Mouse (Mus musculus) adrenal gland (tissue): ENCODE data around the gene Lrrc3b.

ENCODE experiments used
- intact Hi-C: fragments of 180-260 bp; cut with DNase I; formaldehyde crosslinking; loops from one replicate; pipeline ENCODE4 v1.15.1; 2025

Gene Lrrc3b

DNA sequence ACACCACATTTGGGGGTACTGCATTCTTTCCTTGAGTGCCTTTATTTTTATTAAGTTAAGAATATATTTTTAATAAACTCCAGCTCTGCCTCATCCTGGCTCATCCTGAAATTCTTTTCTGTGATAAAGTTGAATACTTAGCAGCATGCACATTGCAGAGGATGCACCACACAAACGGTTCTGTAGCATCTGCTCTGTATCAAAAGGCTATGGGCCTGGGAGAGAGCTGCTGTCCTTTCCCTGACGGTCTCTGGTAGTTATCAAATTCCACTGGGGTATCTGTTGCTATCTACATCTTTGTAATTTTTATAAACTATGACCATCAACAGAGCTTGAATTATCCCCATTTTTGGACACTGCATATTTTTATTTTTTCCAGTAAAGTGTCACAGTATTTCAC lies 105.7 kb downstream of the Lrrc3b start:
- intact Hi-C loops = no loop called here

DNA sequence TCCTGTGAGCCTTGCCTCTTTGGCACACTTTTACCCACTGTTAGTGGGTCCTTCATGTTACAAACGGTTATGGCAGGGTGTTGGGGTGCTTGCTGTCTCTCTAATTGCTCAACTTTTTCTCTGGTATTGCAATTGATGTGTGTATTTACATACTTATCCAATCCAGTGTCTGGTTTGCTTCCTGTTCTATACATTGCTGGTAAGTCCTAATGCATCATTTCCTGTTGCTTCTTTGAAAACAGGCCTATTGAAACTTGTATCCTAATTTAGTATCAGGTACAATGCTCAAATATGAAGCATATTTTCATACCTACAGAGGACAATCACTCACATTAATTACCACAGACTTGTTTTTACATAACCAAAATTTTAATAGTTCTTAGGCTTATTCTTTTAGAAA lies 107.4 kb downstream of the Lrrc3b start:
- intact Hi-C loops = no loop called here

DNA sequence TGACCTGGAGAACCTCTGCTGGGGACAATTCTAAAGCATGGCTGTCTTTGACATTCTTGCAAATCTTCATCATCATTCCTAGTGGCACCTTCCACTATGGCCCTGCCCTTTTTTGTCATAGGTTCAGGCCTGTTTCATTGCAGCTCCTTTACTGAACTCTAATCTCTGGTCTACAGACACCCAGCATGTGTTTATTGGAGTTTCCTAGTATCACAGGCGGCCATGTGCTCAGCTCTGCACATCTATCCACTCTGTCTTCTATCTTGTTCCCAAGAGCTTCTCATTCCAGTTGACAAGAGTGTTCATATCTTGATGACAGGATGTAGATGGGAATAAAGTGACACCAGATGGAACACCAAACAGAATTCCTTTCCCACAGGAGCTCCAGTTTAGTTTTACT lies 108.6 kb downstream of the Lrrc3b start:
- intact Hi-C loops = no loop called here

DNA sequence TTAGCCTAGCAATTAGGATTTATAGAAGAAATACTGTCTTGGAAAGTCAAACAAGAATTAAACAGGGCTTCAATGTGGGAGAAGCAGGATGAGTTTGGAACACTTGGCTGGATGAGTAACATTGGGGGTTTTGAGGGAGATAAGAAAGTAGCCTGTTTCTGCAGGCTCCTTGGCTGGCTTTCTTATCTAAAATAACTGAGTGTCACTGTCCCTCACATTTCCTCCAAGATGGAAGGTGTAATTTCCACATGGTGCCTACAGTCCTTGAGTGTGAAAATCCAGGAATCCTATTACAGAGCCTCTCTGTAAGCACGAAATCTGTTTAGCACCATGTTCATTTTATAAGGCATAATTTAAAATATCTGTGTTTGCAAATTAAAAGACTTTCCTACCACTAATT lies 112.9 kb downstream of the Lrrc3b start:
- intact Hi-C loops = no loop called here

DNA sequence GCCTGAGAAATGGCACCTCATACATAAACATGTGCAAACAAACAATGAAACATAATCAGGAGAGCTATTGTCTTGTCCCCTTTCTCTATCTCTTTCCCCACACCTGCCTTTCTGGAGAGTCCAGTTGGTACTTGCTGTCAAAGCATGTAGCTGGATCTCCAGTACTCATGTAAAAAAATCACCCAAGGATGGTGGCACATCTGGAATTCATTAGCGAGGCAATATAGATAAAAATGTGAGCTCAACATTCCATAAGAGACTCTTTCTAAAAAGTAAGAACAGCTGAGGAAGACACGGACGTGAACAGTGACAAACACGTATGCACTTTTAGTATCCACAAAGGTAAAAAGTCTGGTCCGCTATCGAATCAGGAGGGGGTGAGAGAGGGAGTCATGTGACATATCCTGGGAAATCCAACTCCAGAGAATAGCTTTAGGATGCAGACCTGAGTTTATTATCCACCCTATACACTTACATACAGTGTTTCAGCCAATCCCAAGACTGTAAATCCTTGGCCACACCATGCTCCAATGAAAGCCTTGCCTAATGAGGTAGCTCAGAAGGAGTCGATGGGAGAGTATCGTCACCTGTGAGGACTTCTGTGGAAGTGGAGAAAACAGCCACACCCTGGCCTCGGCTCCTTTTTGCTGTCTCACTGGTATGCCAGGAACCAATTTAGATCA lies 116.2 kb downstream of the Lrrc3b start:
- intact Hi-C loops = no loop called here

DNA sequence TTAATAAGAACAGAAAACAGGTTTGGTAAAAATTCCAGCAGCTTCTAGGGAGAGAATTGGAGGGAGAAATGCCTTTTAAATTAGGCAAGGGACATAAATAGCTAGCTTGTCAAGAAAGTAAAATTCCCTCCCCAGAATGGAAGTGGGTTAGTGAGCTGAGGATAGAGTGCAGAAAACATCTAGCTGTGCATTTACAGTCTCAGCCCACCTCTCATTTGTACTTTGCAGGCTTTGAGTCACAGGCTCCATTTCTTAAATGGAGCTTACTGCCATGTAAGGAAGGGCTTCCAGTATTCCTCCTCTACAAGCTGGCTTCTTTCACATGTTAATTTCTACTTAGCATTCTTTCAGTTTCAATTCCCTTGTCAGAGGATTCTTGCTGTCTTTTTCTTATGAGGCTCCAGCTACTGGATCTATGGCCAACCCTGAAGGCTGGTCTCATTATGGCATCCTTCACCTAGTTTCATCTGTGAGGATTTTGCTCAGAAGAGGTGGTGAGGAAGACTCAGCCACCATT lies 119.3 kb downstream of the Lrrc3b start:
- intact Hi-C loops = no loop called here

DNA sequence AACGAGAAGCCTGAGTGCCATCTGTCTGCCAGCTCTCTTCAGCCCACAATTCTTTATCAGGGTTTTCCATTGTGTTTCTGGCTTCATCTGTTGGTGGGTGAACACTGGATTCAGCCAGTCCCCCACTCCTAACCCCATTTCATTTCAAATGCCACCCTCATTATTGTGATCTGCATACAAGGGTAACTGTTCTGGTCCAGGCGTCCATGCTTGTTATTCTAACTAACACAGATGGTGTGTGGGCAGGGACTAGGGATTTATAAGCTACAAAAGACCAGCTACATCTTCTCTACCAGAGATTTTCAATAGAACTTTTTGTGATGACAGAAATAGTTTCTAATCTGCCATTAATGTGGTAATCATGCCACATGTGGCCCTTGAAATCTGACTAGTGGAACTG lies 130.2 kb downstream of the Lrrc3b start:
- intact Hi-C loops = no loop called here
